Mouse (Mus musculus): ENCODE data around the gene Ocrl. TPM values are rescaled to one million over a fixed set of nuclear protein-coding genes. Genes with fewer than 3 reads are reported as not detected.

The Ocrl gene
- polyA plus RNA-seq, 1 experiment from 2014 or later = 7.6 TPM

GRCm38 (mm10) chrX:47970864-47971263 is 58.7 kb downstream of the Ocrl start:
- H3K27ac ChIP-seq (ENCODE audit: low read depth, low read length) = no peak overlapping the region
- no peaks in the 10 kb centered on the region for H3K36me3 ChIP-seq (ENCODE audit: control insufficient read depth, insufficient read depth)
- no peak overlapping the region for H3K4me2 ChIP-seq (replicated peaks; ENCODE audit: low read depth)
- WGBS = 59% methylated on average over 3 of the region's 3 CpGs
- H3K4me1 ChIP-seq (replicated peaks; ENCODE audit: control insufficient read depth, insufficient read depth, low read length) = no peaks in the 10 kb centered on the region
- no peaks in the 10 kb centered on the region for H3K27me3 ChIP-seq (replicated peaks; ENCODE audit: control insufficient read depth, insufficient read depth, low read length)
- H3K9ac ChIP-seq (ENCODE audit: low read depth, low read length) = no peak overlapping the region
- H3K4me3 ChIP-seq (ENCODE audit: low read depth, low read length) = no peak overlapping the region
- no peak for TF ChIP-seq CTCF (IDR thresholded peaks at IDR 0.05; ENCODE audit: low read depth)
- no peaks in the 10 kb centered on the region for H3K9me3 ChIP-seq (ENCODE audit: control insufficient read depth)
- no peak; the same call in 1 of the 2 replicates for ATAC-seq

GRCm38 (mm10) chrX:47971366-47972128 is 59.4 kb downstream of the Ocrl start:
- Histone ChIP-seq H3K4me1 (replicated peaks; ENCODE audit: control insufficient read depth, insufficient read depth, low read length) (no peaks in the 10 kb centered on the region), H3K4me3 (ENCODE audit: low read depth, low read length) (no peak overlapping the region), H3K36me3 (ENCODE audit: control insufficient read depth, insufficient read depth) (no peaks in the 10 kb centered on the region), H3K27me3 (replicated peaks; ENCODE audit: control insufficient read depth, insufficient read depth, low read length) (no peaks in the 10 kb centered on the region), H3K9ac (ENCODE audit: low read depth, low read length) (no peak overlapping the region), H3K4me2 (replicated peaks; ENCODE audit: low read depth) (no peak overlapping the region), H3K9me3 (ENCODE audit: control insufficient read depth) (no peaks in the 10 kb centered on the region), H3K27ac (ENCODE audit: low read depth, low read length) (no peak overlapping the region)
- no peak for TF ChIP-seq CTCF (IDR thresholded peaks at IDR 0.05; ENCODE audit: low read depth)
- no peak for ATAC-seq
- WGBS = 44% methylated on average over 10 of the region's 10 CpGs

DNA sequence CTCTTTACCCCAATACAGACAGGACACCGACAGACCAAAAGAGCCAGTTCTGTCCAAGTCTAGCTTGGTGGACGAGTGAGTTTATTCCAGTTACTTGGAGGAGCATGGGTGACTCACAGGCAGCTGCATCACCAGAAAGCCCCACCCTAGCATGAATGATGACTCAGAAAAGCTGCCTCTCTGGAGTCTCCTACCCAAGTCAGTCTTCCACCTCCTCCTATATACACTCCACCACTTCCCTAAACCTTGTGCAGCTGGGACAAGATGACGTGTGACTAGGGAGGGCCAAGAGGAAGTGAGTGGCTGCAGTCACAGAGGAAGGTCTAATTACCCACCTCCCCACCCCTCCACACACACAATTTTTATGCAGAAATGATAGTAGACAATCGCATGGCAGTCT is 64.4 kb downstream of the Ocrl start:
- H3K27me3 ChIP-seq (replicated peaks; ENCODE audit: control insufficient read depth, insufficient read depth, low read length) = no peaks in the 10 kb centered on the region
- WGBS = 43% methylated on average over 4 of the region's 4 CpGs
- TF ChIP-seq CTCF (IDR thresholded peaks at IDR 0.05; ENCODE audit: low read depth) = no peak
- H3K36me3 ChIP-seq (ENCODE audit: control insufficient read depth, insufficient read depth) = no peaks in the 10 kb centered on the region
- no peak overlapping the region for H3K27ac ChIP-seq (ENCODE audit: low read depth, low read length)
- H3K9ac ChIP-seq (ENCODE audit: low read depth, low read length) = no peak overlapping the region
- H3K4me1 ChIP-seq (replicated peaks; ENCODE audit: control insufficient read depth, insufficient read depth, low read length) = no peaks in the 10 kb centered on the region
- H3K4me3 ChIP-seq (ENCODE audit: low read depth, low read length) = no peak overlapping the region
- no peaks in the 10 kb centered on the region for H3K9me3 ChIP-seq (ENCODE audit: control insufficient read depth)
- peak; percentile 80 for ATAC-seq
- H3K4me2 ChIP-seq (replicated peaks; ENCODE audit: low read depth) = no peak overlapping the region

DNA sequence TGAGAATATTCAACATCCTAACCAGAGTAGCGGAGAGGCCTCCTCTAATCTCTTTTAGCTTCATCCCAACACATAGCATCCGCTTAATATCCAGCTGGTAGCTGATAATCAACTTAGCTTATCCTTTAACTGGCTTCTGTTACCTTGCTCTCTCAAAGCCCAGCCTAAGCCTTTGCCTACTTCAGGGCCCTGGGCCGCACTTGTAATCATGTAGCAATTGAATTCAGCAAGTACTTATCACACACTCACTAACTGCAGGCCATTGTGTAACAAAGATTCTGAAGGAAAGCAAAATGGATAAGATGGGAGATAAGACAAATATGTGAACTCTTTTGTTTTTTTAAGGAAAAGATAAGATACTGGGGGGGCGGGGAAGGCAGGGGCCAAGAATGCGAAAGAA is 64.9 kb downstream of the Ocrl start:
- no peaks in the 10 kb centered on the region for H3K4me1 ChIP-seq (replicated peaks; ENCODE audit: control insufficient read depth, insufficient read depth, low read length)
- H3K4me2 ChIP-seq (replicated peaks; ENCODE audit: low read depth) = no peak overlapping the region
- no peak for TF ChIP-seq CTCF (IDR thresholded peaks at IDR 0.05; ENCODE audit: low read depth)
- 67% methylated on average over 5 of the region's 5 CpGs for WGBS
- no peaks in the 10 kb centered on the region for H3K9me3 ChIP-seq (ENCODE audit: control insufficient read depth)
- H3K27me3 ChIP-seq (replicated peaks; ENCODE audit: control insufficient read depth, insufficient read depth, low read length) = no peaks in the 10 kb centered on the region
- H3K27ac ChIP-seq (ENCODE audit: low read depth, low read length) = no peak overlapping the region
- no peak overlapping the region for H3K9ac ChIP-seq (ENCODE audit: low read depth, low read length)
- ATAC-seq = no peak
- no peaks in the 10 kb centered on the region for H3K36me3 ChIP-seq (ENCODE audit: control insufficient read depth, insufficient read depth)
- no peak overlapping the region for H3K4me3 ChIP-seq (ENCODE audit: low read depth, low read length)

DNA sequence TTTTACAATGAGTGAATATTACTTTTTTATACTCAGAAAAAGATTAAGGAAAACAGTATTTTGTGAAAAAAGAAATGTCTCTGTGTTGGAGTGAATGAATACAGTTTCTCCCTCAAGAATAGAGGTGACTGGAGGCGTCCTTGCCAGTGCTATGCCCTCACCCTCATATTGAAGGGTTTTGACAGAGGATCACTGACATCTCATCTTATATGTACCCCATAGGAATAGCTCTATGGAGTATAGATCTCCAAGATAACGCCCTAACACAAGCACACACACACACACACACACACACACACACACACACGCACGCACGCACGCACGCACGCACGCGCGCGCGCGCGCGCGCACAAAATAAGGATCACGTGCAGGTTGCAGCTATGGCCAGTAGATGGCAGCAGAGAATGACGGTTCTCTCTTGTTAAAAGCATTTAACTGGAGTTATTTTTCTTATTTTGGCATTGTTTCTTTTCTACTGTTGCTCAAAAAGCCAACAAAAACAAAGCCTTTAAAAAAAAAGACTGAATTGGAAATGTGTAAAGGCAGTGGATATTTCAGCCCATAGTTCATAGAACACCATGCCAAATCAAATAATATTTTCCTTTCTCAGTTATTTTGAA is 72.9 kb downstream of the Ocrl start:
- Histone ChIP-seq H3K9ac (ENCODE audit: low read depth, low read length) (no peak overlapping the region), H3K27ac (ENCODE audit: low read depth, low read length) (no peak overlapping the region), H3K4me3 (ENCODE audit: low read depth, low read length) (no peak overlapping the region), H3K4me1 (replicated peaks; ENCODE audit: control insufficient read depth, insufficient read depth, low read length) (no peaks in the 10 kb centered on the region), H3K27me3 (replicated peaks; ENCODE audit: control insufficient read depth, insufficient read depth, low read length) (no peaks in the 10 kb centered on the region), H3K4me2 (replicated peaks; ENCODE audit: low read depth) (peak overlapping the region; percentile 49; the same call in 1 of the 2 replicates), H3K9me3 (ENCODE audit: control insufficient read depth) (no peaks in the 10 kb centered on the region), H3K36me3 (ENCODE audit: control insufficient read depth, insufficient read depth) (no peaks in the 10 kb centered on the region)
- peak; percentile 73 for TF ChIP-seq CTCF (IDR thresholded peaks at IDR 0.05; ENCODE audit: low read depth)
- ATAC-seq = no peak
- WGBS = 13% methylated on average over 19 of the region's 19 CpGs

- H3K4me2 ChIP-seq (replicated peaks; ENCODE audit: low read depth) = no peak overlapping the region
- no peaks in the 10 kb centered on the region for H3K9me3 ChIP-seq (ENCODE audit: control insufficient read depth)
- 62% methylated on average over 8 of the region's 8 CpGs for WGBS
- ATAC-seq = no peak
- no peaks in the 10 kb centered on the region for H3K27me3 ChIP-seq (replicated peaks; ENCODE audit: control insufficient read depth, insufficient read depth, low read length)
- no peaks in the 10 kb centered on the region for H3K36me3 ChIP-seq (ENCODE audit: control insufficient read depth, insufficient read depth)
- no peak for TF ChIP-seq CTCF (IDR thresholded peaks at IDR 0.05; ENCODE audit: low read depth)
- no peaks in the 10 kb centered on the region for H3K4me1 ChIP-seq (replicated peaks; ENCODE audit: control insufficient read depth, insufficient read depth, low read length)
- H3K27ac ChIP-seq (ENCODE audit: low read depth, low read length) = no peak overlapping the region
- no peak overlapping the region for H3K4me3 ChIP-seq (ENCODE audit: low read depth, low read length)
- no peak overlapping the region for H3K9ac ChIP-seq (ENCODE audit: low read depth, low read length)
These were observed 75.8 kb downstream of the Ocrl start for GRCm38 (mm10) chrX:47988024-47988423.
